Mouse (Mus musculus): ENCODE results near the gene Wfdc3. TPM values are rescaled to one million over a fixed set of nuclear protein-coding genes. Genes with fewer than 3 reads are reported as not detected.

The Wfdc3 gene
- total RNA-seq, 2 experiments from 2014 or later: 1.3 to 1.5 TPM

Other genes starting within 250 kb of the Wfdc3 start
- gene Pigt, start 248.4 kb downstream of the Wfdc3 start, total RNA-seq (2021): 10 to 100 TPM; 83.0 to 89.2 TPM
- under 1 TPM in 1 of 2 experiments, not detected in 1; 0.59 TPM for gene Wfdc2, start 183.5 kb downstream of the Wfdc3 start, total RNA-seq (2021)
- not detected for gene Spint3, start 172.5 kb downstream of the Wfdc3 start, total RNA-seq (2021)
- gene Wfdc6a, start 160.5 kb downstream of the Wfdc3 start, total RNA-seq (2021): not detected
- gene Eppin, start 152.3 kb downstream of the Wfdc3 start, total RNA-seq (2021): not detected
- not detected for gene Wfdc6b, start 132.4 kb downstream of the Wfdc3 start, total RNA-seq (2021)
- gene Wfdc8, start 132.3 kb downstream of the Wfdc3 start, total RNA-seq (2021): not detected
- gene Wfdc16, start 107.1 kb downstream of the Wfdc3 start, total RNA-seq (2021): not detected
- not detected for gene Wfdc10, start 89.9 kb downstream of the Wfdc3 start, total RNA-seq (2021)
- not detected for gene Wfdc9, start 89.3 kb downstream of the Wfdc3 start, total RNA-seq (2021)
- not detected for gene Wfdc11, start 71.8 kb downstream of the Wfdc3 start, total RNA-seq (2021)
- gene Wfdc13, start 60.8 kb downstream of the Wfdc3 start, total RNA-seq (2021): not detected
- not detected for gene Spint4, start 47.4 kb downstream of the Wfdc3 start, total RNA-seq (2021)
- not detected for gene Spint5, start 30.6 kb downstream of the Wfdc3 start, total RNA-seq (2021)
- 10 to 100 TPM; 34.5 to 37.5 TPM for gene Dnttip1, start 52 bp upstream of the Wfdc3 start, total RNA-seq (2021)
- not detected for gene Ube2c, start 24.0 kb upstream of the Wfdc3 start, total RNA-seq (2021)
- 1 to 10 TPM; 1.7 TPM for gene Tnnc2, start 34.0 kb upstream of the Wfdc3 start, total RNA-seq (2021)
- 10 to 100 TPM; 52.9 to 57.0 TPM for gene Snx21, start 39.9 kb upstream of the Wfdc3 start, total RNA-seq (2021)
- 10 to 100 TPM; 25.5 to 26.1 TPM for gene Acot8, start 59.0 kb upstream of the Wfdc3 start, total RNA-seq (2021)
- 10 to 100 TPM; 10.1 to 10.2 TPM for gene Zswim3, start 59.2 kb upstream of the Wfdc3 start, total RNA-seq (2021)
- 10 to 100 TPM; 23.2 to 25.2 TPM for gene Zswim1, start 76.8 kb upstream of the Wfdc3 start, total RNA-seq (2021)
- gene Spata25, start 82.6 kb upstream of the Wfdc3 start, total RNA-seq (2021): not detected
- 10 to 100 TPM; 93.1 to 93.6 TPM for gene Ctsa, start 86.9 kb upstream of the Wfdc3 start, total RNA-seq (2021)
- 1 to 10 TPM; 3.1 TPM for gene Neurl2, start 87.5 kb upstream of the Wfdc3 start, total RNA-seq (2021)
- gene Pltp, start 111.8 kb upstream of the Wfdc3 start, total RNA-seq (2021): 10 to 100 TPM; 90.7 to 93.5 TPM
- 10 to 100 TPM; 40.6 to 46.1 TPM for gene Pcif1, start 133.4 kb upstream of the Wfdc3 start, total RNA-seq (2021)
- 10 to 100 TPM; 25.0 to 25.1 TPM for gene Zfp335, start 165.8 kb upstream of the Wfdc3 start, total RNA-seq (2021)
- gene Mmp9, start 194.8 kb upstream of the Wfdc3 start, total RNA-seq (2021): 1 to 10 TPM; 2.0 to 2.1 TPM
- 100 to 1,000 TPM; 538 to 565 TPM for gene Slc12a5, start 214.9 kb upstream of the Wfdc3 start, total RNA-seq (2021)

Data from left cerebral cortex, adult 18-20 months (tissue).